Mouse (Mus musculus) liver (tissue): ENCODE results near the gene Fhl1.

Source experiments
- DNase-seq: peaks from one replicate; pipeline ENCODE4 v3.0.0-alpha.2; 2020; ENCODE audit warnings: mixed read lengths

Fhl1 gene

GRCm38 (mm10) chrX:56731306-56732201 lies at the start of gene Fhl1:
Fhl1 (plus strand) TSS chrX:56731787.
- peak; percentile 54 for DNase-seq

GRCm38 (mm10) chrX:56682156-56682720 lies 49.3 kb upstream of the Fhl1 start:
- no peak for DNase-seq

- DNase-seq, result no peak
Measured at GRCm38 (mm10) chrX:56683521-56683920, 48.1 kb upstream of the Fhl1 start.

GRCm38 (mm10) chrX:56692554-56692953 lies 39.0 kb upstream of the Fhl1 start:
- no peak for DNase-seq

GRCm38 (mm10) chrX:56694539-56694938 lies 37.0 kb upstream of the Fhl1 start:
- no peak for DNase-seq

GRCm38 (mm10) chrX:56697199-56697780 lies 34.3 kb upstream of the Fhl1 start:
- no peak for DNase-seq

GRCm38 (mm10) chrX:56697886-56698285 lies 33.7 kb upstream of the Fhl1 start:
- DNase-seq, result no peak

GRCm38 (mm10) chrX:56701261-56701660 lies 30.3 kb upstream of the Fhl1 start:
- DNase-seq, result no peak

GRCm38 (mm10) chrX:56703965-56704562 lies 27.5 kb upstream of the Fhl1 start:
- no peak for DNase-seq

GRCm38 (mm10) chrX:56708592-56709370 lies 22.8 kb upstream of the Fhl1 start:
- DNase-seq, result no peak

- DNase-seq, result no peak
Measured at GRCm38 (mm10) chrX:56710522-56710921, 21.1 kb upstream of the Fhl1 start.

GRCm38 (mm10) chrX:56712666-56713065 lies 18.9 kb upstream of the Fhl1 start:
- no peak for DNase-seq

- no peak for DNase-seq
Measured at GRCm38 (mm10) chrX:56722559-56722958, 9.0 kb upstream of the Fhl1 start.

- DNase-seq, result peak; percentile 72
Measured at GRCm38 (mm10) chrX:56728507-56728906, 3.1 kb upstream of the Fhl1 start.

GRCm38 (mm10) chrX:56730828-56731305 lies 720 bp upstream of the Fhl1 start:
- no peak for DNase-seq

GRCm38 (mm10) chrX:56732401-56732800 lies 814 bp downstream of the Fhl1 start:
- DNase-seq, result no peak

GRCm38 (mm10) chrX:56734436-56734835 lies 2.8 kb downstream of the Fhl1 start:
- no peak for DNase-seq

- DNase-seq, result no peak
Measured at GRCm38 (mm10) chrX:56736226-56736625, 4.6 kb downstream of the Fhl1 start.

GRCm38 (mm10) chrX:56737848-56738554 lies 6.4 kb downstream of the Fhl1 start:
- DNase-seq, result no peak

GRCm38 (mm10) chrX:56741428-56741827 lies 9.8 kb downstream of the Fhl1 start:
- no peak for DNase-seq

- DNase-seq, result no peak
Measured at GRCm38 (mm10) chrX:56751536-56751935, 19.9 kb downstream of the Fhl1 start.

GRCm38 (mm10) chrX:56752144-56752543 lies 20.6 kb downstream of the Fhl1 start:
- no peak for DNase-seq
